13 mouse cellular contexts compared by ENCODE assay signal in the genomic region with DNA sequence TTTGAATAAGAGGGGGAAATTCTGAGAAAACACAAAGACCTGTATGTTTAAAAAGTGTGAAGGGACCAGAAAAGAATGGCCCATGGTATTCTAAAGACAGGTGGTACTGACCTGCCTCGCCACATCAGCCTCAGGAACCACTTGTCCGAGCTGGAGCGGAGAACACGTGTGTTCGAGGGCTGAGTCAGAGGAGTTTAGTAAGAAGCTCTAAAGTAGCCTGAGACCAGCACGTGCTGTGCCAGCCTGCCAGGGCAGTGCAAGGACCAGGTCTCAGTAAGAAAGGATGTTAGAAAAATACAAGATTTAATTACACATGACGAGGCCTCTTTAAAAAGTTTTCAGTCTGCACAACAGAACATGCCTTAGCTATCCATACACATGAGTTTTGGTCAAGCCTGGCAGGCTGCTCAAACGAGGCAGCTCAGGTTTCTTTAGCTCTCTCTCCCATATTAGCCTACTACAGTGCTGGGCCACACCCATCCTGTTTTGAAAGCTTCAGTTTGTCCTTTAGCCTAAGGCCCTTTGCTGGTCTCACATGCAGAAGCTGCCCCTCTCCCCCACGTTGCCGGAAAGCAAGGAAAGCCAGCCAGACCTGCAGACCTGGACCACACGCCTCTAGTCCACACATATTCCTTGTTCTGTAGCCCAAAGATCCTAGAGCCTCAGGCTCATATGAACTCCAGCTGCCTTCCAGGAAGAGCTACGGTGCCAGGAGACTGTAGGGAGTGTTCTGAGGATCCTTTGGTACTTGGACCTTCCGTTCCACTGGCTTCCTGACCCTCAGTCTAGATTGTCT. TPM values are rescaled to one million over a fixed set of nuclear protein-coding genes. Genes with fewer than 3 reads are reported as not detected.
DNase-seq lines count a peak whose midpoint lies in the region; ATAC-seq and TF ChIP-seq lines count a peak whose summit lies in the region.
"Had no signal": no experiment of that assay in that cellular context is flagged by ENCODE, and none has a peak within 500 bp of the region (broad histone marks: within the 10 kb centered on the region; RNA-seq: fewer than 3 reads in every experiment).

No protein-coding gene starts in this region.

- TF ChIP-seq CTCF in lung, postnatal 0 days (IDR thresholded peaks at IDR 0.05) = no peak

- no peak overlapping the region for H3K27ac ChIP-seq in embryonic facial prominence, embryonic 11.5 days (replicated peaks; ENCODE audit: low read depth, low read length)
- no peak overlapping the region for H3K27ac ChIP-seq in embryonic facial prominence, embryonic 10.5 days (replicated peaks)
- peak overlapping the region; percentile 47; the same call in 1 of the 2 replicates for H3K27ac ChIP-seq in kidney, embryonic 14.5 days (ENCODE audit: low read depth, low read length)
- H3K27ac ChIP-seq in lung, postnatal 0 days (ENCODE audit: low read length) = peak overlapping the region; percentile 68
- H3K27ac ChIP-seq: forebrain, embryonic 15.5 days had no signal

- 64% methylated on average over 13 of the region's 13 CpGs for WGBS in embryonic facial prominence, embryonic 11.5 days
- WGBS in embryonic facial prominence, embryonic 10.5 days = 65% methylated on average over 13 of the region's 13 CpGs
- 55% methylated on average over 13 of the region's 13 CpGs for WGBS in kidney, embryonic 14.5 days
- WGBS in lung, postnatal 0 days = 42% methylated on average over 13 of the region's 13 CpGs

- no peak overlapping the region for H3K4me3 ChIP-seq in embryonic facial prominence, embryonic 11.5 days (ENCODE audit: low read depth, low read length)
- no peak overlapping the region for H3K4me3 ChIP-seq in embryonic facial prominence, embryonic 10.5 days
- H3K4me3 ChIP-seq in kidney, embryonic 14.5 days (ENCODE audit: low read length) = no peak overlapping the region
- no peak overlapping the region for H3K4me3 ChIP-seq in lung, postnatal 0 days (ENCODE audit: low read depth, low read length)
- H3K4me3 ChIP-seq: forebrain, embryonic 15.5 days; megakaryocyte, embryonic 14.5 days had no signal

- intact Hi-C loops in left cerebral cortex, postnatal 4 days (cut with DNase I) = no loop called here

- H3K9ac ChIP-seq in embryonic facial prominence, embryonic 11.5 days (replicated peaks; ENCODE audit: low read length) = no peak overlapping the region
- no peak overlapping the region; the same call in 1 of the 2 replicates for H3K9ac ChIP-seq in kidney, embryonic 14.5 days (ENCODE audit: low read depth, low read length)
- H3K9ac ChIP-seq in lung, postnatal 0 days (replicated peaks; ENCODE audit: low read depth) = no peak overlapping the region
- H3K9ac ChIP-seq: forebrain, embryonic 15.5 days had no signal

- H3K9me3 ChIP-seq in embryonic facial prominence, embryonic 11.5 days (replicated peaks; ENCODE audit: control insufficient read depth, low read length) = no peaks in the 10 kb centered on the region
- H3K9me3 ChIP-seq in embryonic facial prominence, embryonic 10.5 days = no peaks in the 10 kb centered on the region
- H3K9me3 ChIP-seq in kidney, embryonic 14.5 days (ENCODE audit: control insufficient read depth, low read length) = no peaks in the 10 kb centered on the region
- no peaks in the 10 kb centered on the region for H3K9me3 ChIP-seq in lung, postnatal 0 days (ENCODE audit: low read length)
- H3K9me3 ChIP-seq: forebrain, embryonic 15.5 days; megakaryocyte, embryonic 14.5 days had no signal

- DNase-seq in embryonic facial prominence, embryonic 11.5 days (ENCODE audit: low spot score) = peak; percentile 38
- DNase-seq in embryonic facial prominence, embryonic 10.5 days (ENCODE audit: low spot score) = no peak
- no peak for DNase-seq in kidney, postnatal 25 days
- DNase-seq in adipocyte (ENCODE audit: low spot score) = peak; percentile 29
- peak; percentile 78 for DNase-seq in lung, postnatal 0 days (ENCODE audit: low spot score)
- no peak for DNase-seq in left cerebral cortex, postnatal 4 days
- no peak for DNase-seq in adrenal gland, postnatal 4 days (ENCODE audit: low spot score in 2 of 2)
- DNase-seq: cerebellum, postnatal 14 days; thymus, postnatal 25 days had no signal

- no peaks in the 10 kb centered on the region for H3K36me3 ChIP-seq in embryonic facial prominence, embryonic 11.5 days (replicated peaks; ENCODE audit: control insufficient read depth, insufficient read depth, low read depth, low read length)
- 0 out of 2 replicates have a peak, but pooled peaks cover 8% of the 10 kb centered on the region for H3K36me3 ChIP-seq in embryonic facial prominence, embryonic 10.5 days (replicated peaks)
- no peaks in the 10 kb centered on the region; the same call in 1 of the 2 replicates for H3K36me3 ChIP-seq in kidney, embryonic 14.5 days (ENCODE audit: control insufficient read depth, insufficient read depth, low read length)
- H3K36me3 ChIP-seq in lung, postnatal 0 days (ENCODE audit: insufficient read depth, low read length) = no peaks in the 10 kb centered on the region
- H3K36me3 ChIP-seq: forebrain, embryonic 15.5 days had no signal

- no peaks in the 10 kb centered on the region for H3K4me1 ChIP-seq in embryonic facial prominence, embryonic 11.5 days (ENCODE audit: control insufficient read depth, insufficient read depth, low read length)
- peaks cover 15% of the 10 kb centered on the region for H3K4me1 ChIP-seq in embryonic facial prominence, embryonic 10.5 days
- 0 out of 2 replicates have a peak, but pooled peaks cover 3% of the 10 kb centered on the region for H3K4me1 ChIP-seq in kidney, embryonic 14.5 days (ENCODE audit: control insufficient read depth, insufficient read depth, low read length)
- 0 out of 2 replicates have a peak, but pooled peaks cover 9% of the 10 kb centered on the region for H3K4me1 ChIP-seq in lung, postnatal 0 days (ENCODE audit: insufficient read depth, low read depth, low read length)
- H3K4me1 ChIP-seq: forebrain, embryonic 15.5 days had no signal

- H3K4me2 ChIP-seq in embryonic facial prominence, embryonic 11.5 days (ENCODE audit: low read depth, low read length) = no peak overlapping the region
- H3K4me2 ChIP-seq in kidney, embryonic 14.5 days (replicated peaks; ENCODE audit: low read depth, low read length) = no peak overlapping the region
- no peak overlapping the region for H3K4me2 ChIP-seq in lung, postnatal 0 days (replicated peaks; ENCODE audit: low read depth, low read length)
- H3K4me2 ChIP-seq: forebrain, embryonic 15.5 days had no signal

- ATAC-seq in embryonic facial prominence, embryonic 11.5 days (replicated peaks; ENCODE audit: insufficient number of reproducible peaks, low FRiP score, low TSS enrichment, low read depth) = no peak
- ATAC-seq in kidney, embryonic 14.5 days (ENCODE audit: low FRiP score, low TSS enrichment) = peak; percentile 50; the same call in 1 of the 2 replicates
- ATAC-seq in lung, postnatal 0 days = peak; percentile 86
- ATAC-seq: forebrain, embryonic 15.5 days; Patski had no signal

- TF ChIP-seq EP300 in lung, postnatal 0 days (IDR thresholded peaks at IDR 0.05) = peak; percentile 69

- no peaks in the 10 kb centered on the region for H3K27me3 ChIP-seq in embryonic facial prominence, embryonic 11.5 days (ENCODE audit: control insufficient read depth, insufficient read depth, low read length)
- H3K27me3 ChIP-seq in embryonic facial prominence, embryonic 10.5 days (replicated peaks; ENCODE audit: low read depth, poor library complexity, severe bottlenecking) = no peaks in the 10 kb centered on the region
- no peaks in the 10 kb centered on the region for H3K27me3 ChIP-seq in kidney, embryonic 14.5 days (ENCODE audit: control insufficient read depth, insufficient read depth, low read length)
- no peaks in the 10 kb centered on the region for H3K27me3 ChIP-seq in lung, postnatal 0 days (replicated peaks; ENCODE audit: insufficient read depth, low read length)
- H3K27me3 ChIP-seq: forebrain, embryonic 15.5 days; megakaryocyte, embryonic 14.5 days; Patski had no signal

RNA-seq across cellular contexts. Expression of gene Tor3a, which starts 19.2 kb away (rescaled TPM):
- 3.3 and 4.0 TPM in 2 replicates for polyA plus RNA-seq in embryonic facial prominence, embryonic 11.5 days (2014; fragmentation: Nextera tagmentation; extraction: Ambion mirVana)
- polyA plus RNA-seq in embryonic facial prominence, embryonic 10.5 days (2016; fragmentation: Nextera tagmentation; extraction: Ambion mirVana) = 3.5 and 4.6 TPM in 2 replicates
- polyA plus RNA-seq in kidney, embryonic 14.5 days (2014; fragmentation: Nextera tagmentation; extraction: Ambion mirVana) = 15.5 and 21.1 TPM in 2 replicates
- 36.1 and 37.8 TPM in 2 replicates for polyA plus RNA-seq in lung, postnatal 0 days (2015; fragmentation: Nextera tagmentation; extraction: Ambion mirVana)
- 1 to 10 TPM; 3.4 to 4.4 TPM for total RNA-seq in left cerebral cortex, postnatal 4 days (2021)
- total RNA-seq in adrenal gland, postnatal 4 days (2021) = 10 to 100 TPM; 15.7 to 17.1 TPM

Comparison
In these comparisons a context has a peak if more than half of its experiments do, and no peak if none do; other contexts are left out.
1. DNase-seq: peak in embryonic facial prominence, embryonic 11.5 days (single experiment), adipocyte (single experiment) and lung, postnatal 0 days (single experiment); none in embryonic facial prominence, embryonic 10.5 days (single experiment), kidney, postnatal 25 days (0 of 2), left cerebral cortex, postnatal 4 days (single experiment) and adrenal gland, postnatal 4 days (0 of 2).
2. H3K27ac ChIP-seq: peak in kidney, embryonic 14.5 days (single experiment) and lung, postnatal 0 days (single experiment); none in embryonic facial prominence, embryonic 11.5 days (single experiment) and embryonic facial prominence, embryonic 10.5 days (single experiment).